Mouse (Mus musculus) thymus, adult 2 months (tissue): ENCODE measurements around the gene U2af1l4.

Source experiments
- CTCF ChIP-seq: fragments of 200-500 bp; IDR thresholded peaks from 2 replicates; pipeline ENCODE4 v1.5.1; 2012; ENCODE audit warnings: mild to moderate bottlenecking, control low read depth, low read length, moderate library complexity, borderline replicate concordance; ENCODE audit not compliant: control insufficient read depth, poor library complexity, insufficient read depth; ENCODE audit errors: extremely low read depth
- POLR2A ChIP-seq: fragments of 200-500 bp; IDR thresholded peaks from 2 replicates; pipeline ENCODE4 v1.6.1; 2012; ENCODE audit warnings: mild to moderate bottlenecking, low read length, control low read depth, moderate library complexity; ENCODE audit not compliant: control insufficient read depth, poor library complexity, insufficient read depth; ENCODE audit errors: extremely low read depth

- TF ChIP-seq CTCF (no peak), POLR2A (no peak)
These were observed 28.0 kb downstream of the U2af1l4 start for GRCm38 (mm10) chr7:30590927-30591604.
